Mouse (Mus musculus) lung, adult 18-20 months (tissue): Measurements from ENCODE around the gene Dars2.
A peak's percentile ranks its signal among the peaks of the same experiment; 100 is the strongest.

Source experiments
- DNase-seq, 2 experiments: peaks; one replicate each; pipeline ENCODE4 v3.0.0; 2022; ENCODE audit warnings: mixed read lengths in 2 of 2

The Dars2 gene

GRCm38 (mm10) chr1:161070352-161071271, at the start of gene Dars2, which contains the start of gene Cenpl:
Dars2 (minus strand) TSS chr1:161070658.
Cenpl (plus strand) TSS chr1:161070713.
- peak; percentile 97 to 98 for DNase-seq

DNA sequence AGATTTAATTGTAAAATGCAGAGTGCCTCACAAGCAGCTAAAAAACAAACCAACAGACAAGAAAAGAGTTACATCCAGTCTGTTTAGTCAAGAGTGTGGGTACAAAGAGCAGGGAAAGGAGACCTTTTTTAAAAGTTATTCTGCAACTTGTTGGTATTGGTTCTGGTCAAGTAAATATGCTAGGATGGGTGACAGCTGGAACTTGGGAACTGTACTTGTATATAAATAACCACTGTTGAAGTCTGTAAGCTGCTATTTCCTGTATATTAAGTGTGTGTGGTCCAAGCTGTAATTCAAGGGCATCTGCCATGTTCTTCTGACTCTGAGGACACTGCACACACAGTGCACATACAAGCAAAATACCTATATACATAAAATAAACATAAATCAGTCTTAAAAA, 44.1 kb upstream of the Dars2 start:
- DNase-seq = no peak

DNA sequence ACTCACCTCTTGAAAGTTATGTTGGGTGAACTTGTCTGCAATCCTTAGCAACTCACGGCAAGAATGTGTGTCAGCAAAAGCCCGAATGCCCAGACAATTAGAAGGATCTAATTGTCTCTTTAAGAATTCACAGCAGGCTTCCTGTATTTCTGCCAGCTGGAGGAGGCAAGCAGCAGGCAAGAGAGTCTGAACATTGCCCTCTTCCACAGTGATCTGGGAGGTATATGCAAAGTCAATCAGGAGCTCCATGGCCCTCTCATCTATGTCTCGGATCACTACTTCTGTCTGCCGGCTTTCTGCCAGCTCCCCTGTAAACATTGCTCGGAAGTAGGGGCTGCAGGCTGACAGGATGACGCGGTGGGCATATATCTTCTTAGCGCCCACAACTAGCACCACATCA, 38.8 kb upstream of the Dars2 start:
- DNase-seq = no peak

- DNase-seq = no peak
These were observed 33.4 kb upstream of the Dars2 start for GRCm38 (mm10) chr1:161103842-161104241.

DNA sequence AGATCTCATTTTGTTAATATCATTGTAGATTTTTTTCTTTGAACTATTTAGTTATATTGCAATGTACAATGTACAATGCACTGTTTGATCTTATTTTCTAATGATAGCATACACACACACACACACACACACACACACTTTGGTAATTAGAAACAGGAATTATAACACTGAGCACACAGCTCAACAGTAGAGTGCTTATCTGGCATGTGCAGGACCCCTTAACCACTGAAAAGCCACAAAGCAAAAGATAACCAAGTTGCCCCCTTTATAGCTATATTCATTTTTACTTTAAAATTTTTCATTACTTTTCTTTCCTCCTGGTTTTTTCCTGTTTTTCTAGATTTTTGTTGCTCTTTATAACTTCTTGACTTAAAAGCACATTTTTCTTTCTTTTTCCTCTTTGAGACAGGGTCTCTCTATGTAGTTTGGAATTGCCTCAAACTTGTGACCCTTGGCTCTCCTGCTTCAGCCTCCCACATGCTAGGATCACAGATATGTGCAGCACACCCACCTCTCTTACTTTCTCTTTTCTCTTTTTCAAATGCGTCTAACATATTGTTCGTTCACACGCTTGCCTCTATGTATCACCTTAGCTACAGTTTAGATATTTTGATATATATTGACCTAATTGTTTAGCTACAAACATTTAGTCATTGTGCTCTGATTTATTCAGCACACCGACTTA, 29.4 kb upstream of the Dars2 start:
- no peak for DNase-seq

- no peak for DNase-seq
These were observed 6.8 kb upstream of the Dars2 start for GRCm38 (mm10) chr1:161077243-161077642.

DNA sequence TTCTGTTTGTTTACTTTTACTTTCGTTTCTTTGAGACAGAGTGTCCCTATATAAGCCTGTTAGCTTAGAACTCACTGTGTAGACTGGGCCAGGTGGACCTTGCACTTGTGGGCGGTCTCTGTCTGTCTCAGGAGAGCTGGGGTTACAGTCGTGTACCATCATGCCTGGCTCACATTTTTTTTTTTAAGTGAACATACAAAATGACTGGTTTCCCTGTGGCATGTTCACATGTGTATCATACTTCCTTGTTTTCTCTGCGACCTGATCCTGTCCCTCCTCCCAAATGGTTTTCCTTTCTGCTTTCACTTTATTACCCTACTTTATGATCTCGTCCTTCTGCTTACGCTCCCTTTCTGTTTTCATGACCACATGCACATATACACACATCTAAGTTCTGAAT, 5.8 kb upstream of the Dars2 start:
- DNase-seq = no peak

DNA sequence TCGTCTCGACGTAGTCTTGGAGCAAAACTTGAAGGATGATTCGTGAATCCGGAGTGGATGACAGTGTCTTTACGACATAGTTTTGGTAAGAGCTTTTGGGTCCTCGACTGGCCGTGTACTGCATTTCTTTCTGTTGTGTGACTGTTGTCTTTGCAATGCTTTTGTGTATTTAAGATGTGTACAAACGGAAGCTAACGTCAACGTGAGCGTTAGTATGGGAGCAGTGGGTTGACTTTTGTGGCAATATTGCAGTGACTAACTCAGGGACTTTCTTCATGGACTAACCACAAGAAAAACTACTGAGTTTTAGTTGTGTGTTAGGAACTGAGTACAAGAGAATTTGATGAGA, 788 bp upstream of the Dars2 start:
- DNase-seq = no peak

DNA sequence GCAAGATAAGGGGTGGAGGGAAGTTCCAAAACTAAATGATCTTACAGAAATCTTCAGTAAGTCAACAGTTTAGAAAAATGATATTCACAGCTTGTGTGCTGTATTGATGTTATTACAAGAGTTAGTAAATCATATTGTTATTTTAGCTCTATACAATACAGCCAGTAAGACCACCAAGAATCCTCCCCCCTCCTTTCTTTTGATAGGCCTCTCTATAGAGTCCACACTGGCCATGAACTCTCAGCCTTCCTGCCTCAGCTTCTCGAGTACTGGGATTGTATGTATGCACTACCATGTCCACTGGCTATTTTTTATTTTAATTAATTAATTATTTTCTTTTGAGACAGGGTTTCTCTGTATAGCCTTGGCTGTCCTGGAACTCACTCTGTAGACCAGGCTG, 7.1 kb downstream of the Dars2 start:
- DNase-seq = no peak

DNA sequence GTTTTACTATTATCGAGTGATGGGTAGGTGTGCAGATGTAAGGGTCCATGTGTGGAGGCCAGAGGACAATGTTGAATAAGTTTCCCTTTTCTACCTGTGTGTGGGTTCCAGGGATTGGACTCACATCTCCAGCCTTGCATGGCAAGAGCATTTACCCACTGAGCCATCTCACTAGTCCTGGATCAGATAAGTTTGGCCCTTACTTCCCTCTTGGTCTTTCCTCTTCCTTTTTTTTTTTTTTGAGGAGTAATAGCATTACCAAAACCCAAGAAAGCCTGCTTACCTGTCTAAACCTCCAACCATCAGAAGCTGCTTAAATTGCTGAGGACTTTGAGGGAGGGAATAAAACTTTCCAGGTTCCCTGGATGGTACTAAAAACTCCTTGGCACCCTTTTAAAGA, 13.3 kb downstream of the Dars2 start:
- no peak for DNase-seq

DNA sequence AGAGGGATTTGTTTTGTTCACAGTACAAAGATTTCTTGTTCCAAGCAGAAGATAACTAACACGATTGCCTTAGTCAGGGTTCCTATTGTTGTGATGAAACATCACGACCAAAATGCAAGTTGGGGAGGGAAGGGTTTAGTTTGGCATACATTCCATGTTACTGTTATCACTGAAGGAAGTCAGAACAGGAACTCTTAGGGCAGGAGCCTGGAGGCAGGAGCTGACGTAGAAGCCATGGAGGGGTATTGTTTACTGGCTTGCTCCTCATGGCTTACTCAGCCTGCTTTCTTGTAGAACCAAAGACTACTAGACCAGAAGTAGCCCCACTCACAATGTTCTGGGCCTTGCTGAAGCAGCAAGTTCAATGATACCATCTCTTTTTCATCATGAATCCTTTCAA, 23.5 kb downstream of the Dars2 start:
- no peak for DNase-seq

GRCm38 (mm10) chr1:161041261-161042020, 29.0 kb downstream of the Dars2 start:
- DNase-seq = no peak

GRCm38 (mm10) chr1:161040855-161041254, 29.6 kb downstream of the Dars2 start:
- DNase-seq = no peak

DNA sequence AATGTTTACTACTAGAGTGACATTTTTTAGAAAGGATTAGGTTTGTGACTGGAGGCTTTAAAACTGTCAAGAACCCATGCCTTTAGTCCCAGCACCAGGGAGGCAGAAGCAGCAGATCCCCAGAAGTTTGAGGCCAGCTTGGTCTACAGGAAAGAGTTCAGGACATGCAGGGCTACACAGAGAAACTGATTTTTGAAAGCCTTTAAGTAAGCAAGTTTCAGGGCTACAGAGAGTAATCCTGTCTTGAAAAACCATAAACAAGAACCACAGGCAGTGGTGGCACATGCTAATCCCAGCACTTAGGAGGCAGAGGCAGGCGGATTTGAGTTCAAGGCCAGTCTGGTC, 30.1 kb downstream of the Dars2 start:
- no peak for DNase-seq

DNA sequence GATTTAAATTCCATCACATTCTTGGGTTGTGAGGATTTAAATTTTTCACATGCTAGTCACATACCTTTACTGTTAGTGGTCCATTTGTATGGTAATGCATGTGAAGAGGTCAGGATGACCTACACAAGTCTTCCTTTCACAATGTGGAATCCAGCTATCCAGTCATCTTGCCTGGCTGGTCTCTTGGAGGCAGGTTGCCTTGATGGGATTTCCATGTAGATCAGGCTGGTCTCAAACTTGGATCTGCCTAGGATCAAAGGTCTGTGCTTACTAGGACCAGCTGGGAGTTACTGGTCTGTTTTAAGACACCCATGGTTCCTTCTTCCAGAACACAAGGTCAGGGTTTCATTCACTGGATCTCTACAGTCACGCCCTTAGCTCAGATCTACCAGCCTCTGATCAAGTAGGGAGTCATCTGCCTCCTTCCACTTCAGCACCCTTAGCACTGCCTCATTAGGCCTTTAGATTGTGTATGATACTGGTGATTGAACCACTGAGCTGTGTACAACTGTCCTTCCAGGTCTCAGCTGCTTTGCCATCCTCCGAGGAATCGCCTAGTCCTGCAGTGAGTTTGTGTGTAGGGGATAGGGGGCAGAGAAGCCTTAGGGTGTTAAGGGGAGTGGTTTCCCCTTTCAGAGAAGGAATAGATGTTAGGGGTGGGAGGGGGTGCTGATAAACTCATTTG, 30.6 kb downstream of the Dars2 start:
- DNase-seq = no peak

DNA sequence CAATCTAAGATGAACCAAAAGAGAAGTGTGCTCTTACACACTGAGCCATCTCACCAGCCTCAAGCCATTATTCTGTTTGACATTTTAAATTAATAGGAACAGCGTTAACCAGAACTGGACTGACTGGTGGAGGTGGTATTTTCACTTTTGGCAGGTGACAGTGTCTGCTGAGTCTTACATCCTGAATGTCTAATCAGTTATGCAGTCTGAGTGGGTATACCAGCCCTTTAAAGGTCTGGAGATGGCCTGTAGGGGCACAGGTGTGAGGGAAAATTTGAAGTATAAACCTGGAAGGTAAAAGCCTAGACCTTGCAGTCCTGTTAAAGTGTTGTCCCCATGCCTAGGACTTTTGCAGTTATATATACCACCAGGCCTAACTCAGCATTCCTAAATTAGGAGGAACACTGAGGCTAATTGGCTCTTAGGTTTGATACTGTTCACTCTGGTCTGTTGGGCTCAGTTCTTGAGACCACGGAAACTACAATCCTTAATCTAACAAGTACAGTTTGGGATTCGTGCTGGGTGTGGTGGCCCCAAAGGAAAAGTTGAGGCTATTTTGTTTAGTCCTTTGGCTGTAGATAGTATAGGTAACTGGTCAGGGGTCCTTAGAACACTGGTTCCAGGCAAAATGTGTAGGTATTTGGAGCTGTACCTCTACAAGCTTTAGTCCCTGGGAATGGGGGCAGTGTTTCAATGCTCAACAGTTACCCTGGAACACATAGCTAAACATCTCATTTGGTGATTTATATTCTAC, 31.3 kb downstream of the Dars2 start:
- no peak for DNase-seq

DNA sequence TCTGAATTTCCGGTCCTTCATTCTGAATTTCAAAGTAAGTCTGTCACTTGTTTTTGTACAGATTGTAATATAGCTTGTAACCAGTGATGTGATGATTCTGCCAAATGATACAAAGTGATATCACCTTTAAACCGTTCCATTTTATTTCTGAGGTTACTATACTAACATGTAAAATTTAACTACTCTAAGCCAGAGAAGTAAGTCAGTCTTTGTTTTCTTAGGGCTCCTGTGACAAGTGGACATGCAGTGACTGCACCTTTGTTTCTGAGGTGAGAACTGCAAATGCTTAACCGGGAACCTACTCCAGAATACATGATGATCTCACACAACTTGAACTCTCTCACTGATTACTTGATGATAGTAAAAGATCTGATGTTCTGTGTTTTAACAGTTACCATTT, 32.5 kb downstream of the Dars2 start:
- DNase-seq = no peak

- DNase-seq = no peak
These were observed 32.9 kb downstream of the Dars2 start for GRCm38 (mm10) chr1:161037599-161037998.

GRCm38 (mm10) chr1:161037026-161037425, 33.4 kb downstream of the Dars2 start:
- DNase-seq = no peak

- DNase-seq = no peak
These were observed 34.0 kb downstream of the Dars2 start for GRCm38 (mm10) chr1:161036411-161036841.

GRCm38 (mm10) chr1:161035786-161036404, 34.6 kb downstream of the Dars2 start:
- peak in 1 of 2 experiments; percentile 11 for DNase-seq
